Mouse (Mus musculus) natural killer cell, adult 2 months (primary cell): Measurements from ENCODE around the gene Tnfaip8l1.
A peak's percentile ranks its signal among the peaks of the same experiment; 100 is the strongest.

Experiments
- DNase-seq, 2 experiments: peaks; one replicate each; pipeline ENCODE4 v3.0.0; 2022; ENCODE audit warnings: low spot score in 2 of 2

Gene Tnfaip8l1

GRCm38 (mm10) chr17:56175416-56175815 is 13.1 kb downstream of the Tnfaip8l1 start:
- no peak for DNase-seq

- DNase-seq: no peak
These were observed 20.8 kb downstream of the Tnfaip8l1 start for GRCm38 (mm10) chr17:56182975-56183657.

- peak; percentile 92 to 93 for DNase-seq
These were observed 21.4 kb downstream of the Tnfaip8l1 start, which contains the start of gene Mydgf for GRCm38 (mm10) chr17:56183658-56184103. TSS of gene Mydgf (minus strand) at chr17:56183920.

- DNase-seq: no peak
These were observed 23.2 kb downstream of the Tnfaip8l1 start for GRCm38 (mm10) chr17:56185281-56186141.

GRCm38 (mm10) chr17:56191266-56191665 is 29.0 kb downstream of the Tnfaip8l1 start:
- no peak for DNase-seq

- no peak for DNase-seq
These were observed 32.1 kb downstream of the Tnfaip8l1 start for GRCm38 (mm10) chr17:56194357-56194756.

GRCm38 (mm10) chr17:56194765-56195164 is 32.5 kb downstream of the Tnfaip8l1 start:
- DNase-seq: no peak

GRCm38 (mm10) chr17:56196860-56197259 is 34.6 kb downstream of the Tnfaip8l1 start:
- DNase-seq: peak in 1 of 2 experiments; percentile 26

- no peak for DNase-seq
These were observed 38.3 kb downstream of the Tnfaip8l1 start for GRCm38 (mm10) chr17:56200586-56200985.

GRCm38 (mm10) chr17:56201642-56202041 is 39.4 kb downstream of the Tnfaip8l1 start:
- no peak for DNase-seq

GRCm38 (mm10) chr17:56202476-56202875 is 40.2 kb downstream of the Tnfaip8l1 start:
- no peak for DNase-seq

GRCm38 (mm10) chr17:56203729-56204128 is 41.5 kb downstream of the Tnfaip8l1 start:
- no peak for DNase-seq

GRCm38 (mm10) chr17:56206276-56206884 is 44.1 kb downstream of the Tnfaip8l1 start:
- DNase-seq: no peak

- DNase-seq: no peak
These were observed 44.9 kb downstream of the Tnfaip8l1 start for GRCm38 (mm10) chr17:56206986-56207674.

GRCm38 (mm10) chr17:56207963-56208530 is 45.8 kb downstream of the Tnfaip8l1 start:
- DNase-seq: no peak

- DNase-seq: no peak
These were observed 46.5 kb downstream of the Tnfaip8l1 start for GRCm38 (mm10) chr17:56208821-56209220.

- no peak for DNase-seq
These were observed 48.8 kb downstream of the Tnfaip8l1 start for GRCm38 (mm10) chr17:56211090-56211489.

- no peak for DNase-seq
These were observed 50.4 kb downstream of the Tnfaip8l1 start for GRCm38 (mm10) chr17:56212676-56213075.

- no peak for DNase-seq
These were observed 52.0 kb downstream of the Tnfaip8l1 start for GRCm38 (mm10) chr17:56214229-56214628.

- no peak for DNase-seq
These were observed 55.4 kb downstream of the Tnfaip8l1 start for GRCm38 (mm10) chr17:56217670-56218069.
